Mouse (Mus musculus) cerebellum, adult 2 months (tissue): ENCODE results near the gene Heg1.

Source experiments
- CTCF ChIP-seq: fragments of 200-500 bp; IDR thresholded peaks from 2 replicates; pipeline ENCODE4 v1.5.1; 2011; ENCODE audit warnings: low read depth, mild to moderate bottlenecking, control low read depth, low read length, moderate library complexity, borderline replicate concordance; ENCODE audit not compliant: insufficient read depth
- POLR2A ChIP-seq: fragments of 200-500 bp; IDR thresholded peaks from 2 replicates; pipeline ENCODE4 v1.6.1; 2011; ENCODE audit warnings: low read length, control low read depth, borderline replicate concordance; ENCODE audit not compliant: insufficient read depth

- TF ChIP-seq CTCF: no peak
- TF ChIP-seq POLR2A: no peak
Measured at GRCm38 (mm10) chr16:33781789-33782728, 97.9 kb downstream of the Heg1 start.
